Mouse (Mus musculus) colon, adult 2 months (tissue): Measurements from ENCODE around the gene Gal3st2. TPM values are rescaled to one million over a fixed set of nuclear protein-coding genes. Genes with fewer than 3 reads are reported as not detected.

Source experiments
- polyA plus RNA-seq: library from polyadenylated mRNA; depleted of rRNA; stranded (reverse); fragments of >200 nt; gene quantifications from 2 replicates; pipeline ENCODE4 v1.2.3, GENCODE M21; 2012; rRNA removed

The Gal3st2 gene
- polyA plus RNA-seq = 8.2 and 25.4 TPM in 2 replicates

DNA sequence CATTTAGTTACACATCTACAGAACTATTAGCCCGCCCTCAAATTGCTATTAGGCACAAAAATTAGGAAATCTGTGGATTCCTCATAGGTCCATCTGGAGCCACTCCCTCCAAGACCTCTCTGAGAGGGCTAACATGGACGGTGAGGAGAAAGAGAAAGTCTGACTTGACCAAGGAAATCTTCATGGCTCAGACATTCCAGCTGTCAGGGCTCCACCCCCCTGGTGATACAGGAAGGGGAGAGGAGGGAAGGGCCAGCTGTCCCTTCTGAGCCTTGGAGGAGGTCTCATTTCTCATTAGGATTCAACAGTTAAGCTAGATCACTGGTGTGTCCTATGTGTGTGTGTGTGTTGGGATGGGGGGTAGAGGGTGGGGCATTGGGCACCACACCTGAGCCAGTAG lies at the start of gene Gal3st2:
Gene Gal3st2, plus strand, starts transcription at position 259 of the 400 bp plus-strand sequence.

DNA sequence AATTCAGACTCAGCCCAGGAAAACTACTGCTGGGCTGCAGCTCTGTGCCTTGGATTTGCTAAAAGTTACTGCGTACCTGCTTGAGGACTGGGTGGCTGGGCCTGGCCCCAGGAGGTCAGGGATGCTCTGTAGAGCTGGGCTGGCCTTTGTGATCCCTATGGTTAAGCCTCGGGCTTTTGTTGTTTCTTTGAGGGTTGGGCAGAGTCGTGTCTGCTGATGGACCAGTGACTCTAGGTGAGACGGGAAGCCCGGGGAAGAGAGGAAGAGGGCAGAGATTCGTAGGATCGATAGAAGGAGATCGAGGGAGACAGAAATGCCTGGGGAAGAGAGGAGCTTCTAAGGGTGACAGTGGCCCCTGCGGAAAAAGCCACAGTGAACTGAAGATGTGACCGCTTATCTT lies 36.5 kb upstream of the Gal3st2 start, which contains the start of gene D2hgdh:
Gene D2hgdh, plus strand, starts transcription at position 301 of the 400 bp plus-strand sequence.

DNA sequence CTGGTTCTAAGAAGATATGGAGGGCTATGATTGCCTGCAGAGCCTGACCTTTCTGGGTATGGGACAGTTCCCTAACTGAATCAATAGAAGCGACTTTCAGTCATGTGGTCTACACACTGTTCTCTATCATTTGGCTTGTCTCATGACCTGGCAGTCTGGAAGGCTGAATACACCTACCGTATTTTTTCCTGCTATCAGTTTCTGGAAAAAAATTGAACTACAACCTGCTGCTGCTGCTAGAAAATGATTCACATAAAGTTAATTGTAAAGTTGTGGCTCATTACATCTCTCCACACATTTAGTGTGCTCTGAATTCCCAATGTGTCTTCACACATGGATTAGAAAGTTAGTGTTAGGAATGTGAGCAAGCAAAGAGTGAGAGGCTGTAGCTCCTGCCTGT lies 56.9 kb downstream of the Gal3st2 start, which contains the start of gene Gal3st2b:
Gene Gal3st2b, plus strand, starts transcription at position 301 of the 400 bp plus-strand sequence.

Other genes starting within 250 kb of the Gal3st2 start
- 232 and 264 TPM in 2 replicates for gene Stk25, start 202.6 kb upstream of the Gal3st2 start, polyA plus RNA-seq
- gene Bok, start 175.6 kb upstream of the Gal3st2 start, polyA plus RNA-seq = 73.8 and 104 TPM in 2 replicates
- 39.2 and 42.1 TPM in 2 replicates for gene Atg4b, start 109.8 kb upstream of the Gal3st2 start, polyA plus RNA-seq
- 103 and 108 TPM in 2 replicates for gene Thap4, start 106.4 kb upstream of the Gal3st2 start, polyA plus RNA-seq
- gene Dtymk, start 59.4 kb upstream of the Gal3st2 start, polyA plus RNA-seq = 31.6 and 32.0 TPM in 2 replicates
- gene Ing5, start 57.3 kb upstream of the Gal3st2 start, polyA plus RNA-seq = 4.3 and 5.0 TPM in 2 replicates
- gene D2hgdh, start 36.4 kb upstream of the Gal3st2 start, polyA plus RNA-seq = 18.3 TPM in 2 replicates
- 41.2 and 58.3 TPM in 2 replicates for gene Gal3st2b, start 57.0 kb downstream of the Gal3st2 start, polyA plus RNA-seq
- gene Gal3st2c, start 129.2 kb downstream of the Gal3st2 start, polyA plus RNA-seq = 1.5 and 2.4 TPM in 2 replicates
- gene Neu4, start 159.1 kb downstream of the Gal3st2 start, polyA plus RNA-seq = 0.05 TPM in 1 of 2 replicates, not detected in the other
- 0.28 and 0.30 TPM in 2 replicates for gene Pdcd1, start 191.2 kb downstream of the Gal3st2 start, polyA plus RNA-seq